Mouse (Mus musculus) myocyte (in vitro differentiated cells): ENCODE measurements at regions not wholly inside any gene's neighbourhood (a gene's known extent, or its start where the extent isn't known, plus 50 kb on each side); places are given as distances from the start of the nearest gene placed in this dataset.

ENCODE experiments used
- H3K27me3 ChIP-seq: one replicate; pipeline ENCODE4 v1.6.1; 2011; ENCODE audit not compliant: control insufficient read depth, insufficient read depth, insufficient read length
- H3K36me3 ChIP-seq: one replicate; pipeline ENCODE4 v1.6.1; 2011; ENCODE audit not compliant: control insufficient read depth, insufficient read depth
- H3K4me2 ChIP-seq: one replicate; pipeline ENCODE4 v1.6.1; 2011; ENCODE audit warnings: low read depth, control low read depth
- H3K4me3 ChIP-seq: one replicate; pipeline ENCODE4 v1.5.1; 2011; ENCODE audit warnings: mild to moderate bottlenecking, control low read depth, moderate library complexity
- H3K79me2 ChIP-seq: one replicate; pipeline ENCODE4 v1.6.1; 2011; ENCODE audit not compliant: control insufficient read depth, insufficient read depth
- H3ac ChIP-seq: one replicate; pipeline ENCODE4 v1.6.1; 2011; ENCODE audit not compliant: control insufficient read depth, insufficient read length
- CEBPB ChIP-seq: IDR thresholded peaks from 2 replicates; pipeline ENCODE4 v1.6.1; 2011; ENCODE audit warnings: mild to moderate bottlenecking, moderate library complexity; ENCODE audit not compliant: poor library complexity, insufficient read depth, severe bottlenecking
- E2F4 ChIP-seq: IDR thresholded peaks from one replicate; pipeline ENCODE4 v1.6.1; 2011; ENCODE audit warnings: mild to moderate bottlenecking, control low read depth, moderate library complexity; ENCODE audit not compliant: insufficient read depth
- MAX ChIP-seq: IDR thresholded peaks from one replicate; pipeline ENCODE4 v1.6.1; 2011; ENCODE audit warnings: low read depth, mild to moderate bottlenecking, control low read depth
- MYOD1 ChIP-seq, 3 experiments: IDR thresholded peaks; one replicate each; pipeline ENCODE4 v1.6.1; 2011; ENCODE audit warnings: control low read depth in 2 of 3, low read depth in 2 of 3, mild to moderate bottlenecking in 2 of 3, moderate library complexity in 1 of 3; ENCODE audit not compliant: insufficient read length in 2 of 3, control insufficient read depth in 1 of 3
- MYOG ChIP-seq, 3 experiments: IDR thresholded peaks; one replicate each; pipeline ENCODE4 v1.6.1; 2011; ENCODE audit warnings: control low read depth in 2 of 3, low read depth in 2 of 3, mild to moderate bottlenecking in 2 of 3; ENCODE audit not compliant: insufficient read length in 2 of 3, control insufficient read depth in 1 of 3, insufficient read depth in 1 of 3
- POLR2A ChIP-seq: IDR thresholded peaks from one replicate; pipeline ENCODE4 v1.6.1; 2011; ENCODE audit warnings: low read depth, mild to moderate bottlenecking, control low read depth, moderate library complexity; ENCODE audit not compliant: insufficient read length
- POLR2AphosphoS2 ChIP-seq: IDR thresholded peaks from one replicate; pipeline ENCODE4 v1.6.1; 2011; ENCODE audit warnings: low read depth, control low read depth; ENCODE audit not compliant: insufficient read length
- REST ChIP-seq: IDR thresholded peaks from one replicate; pipeline ENCODE4 v1.6.1; 2011; ENCODE audit warnings: mild to moderate bottlenecking, control low read depth, moderate library complexity; ENCODE audit not compliant: insufficient read depth, insufficient read length
- SRF ChIP-seq: IDR thresholded peaks from one replicate; pipeline ENCODE4 v1.6.1; 2011; ENCODE audit warnings: low read depth; ENCODE audit not compliant: control insufficient read depth, insufficient read length
- TCF12 ChIP-seq: IDR thresholded peaks from one replicate; pipeline ENCODE4 v1.6.1; 2011; ENCODE audit warnings: mild to moderate bottlenecking, control low read depth; ENCODE audit not compliant: poor library complexity, insufficient read depth, severe bottlenecking
- TCF3 ChIP-seq: IDR thresholded peaks from one replicate; pipeline ENCODE4 v1.6.1; 2011; ENCODE audit warnings: low read depth, control low read depth; ENCODE audit not compliant: insufficient read length
- USF1 ChIP-seq: IDR thresholded peaks from one replicate; pipeline ENCODE4 v1.6.1; 2011; ENCODE audit warnings: low read depth, mild to moderate bottlenecking, control low read depth, moderate library complexity

DNA sequence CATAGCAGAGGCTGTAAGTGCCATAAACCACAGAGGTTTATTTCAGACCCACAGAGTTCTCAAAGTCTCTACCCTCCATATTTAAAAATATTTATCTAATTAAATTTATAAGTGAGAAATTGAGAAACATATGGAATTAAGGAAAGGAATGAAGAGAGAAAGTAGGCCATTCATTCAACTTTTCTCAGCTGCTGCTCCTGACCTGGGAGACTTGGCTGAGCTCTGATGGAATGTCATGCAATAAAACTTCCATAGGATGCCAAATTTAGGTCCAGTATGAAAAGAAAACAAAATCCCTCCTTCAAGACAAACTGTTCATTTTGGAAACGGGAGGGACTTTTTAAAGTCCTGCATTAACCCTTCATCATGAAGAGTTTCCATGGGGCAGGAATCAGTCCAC, 379.3 kb upstream of the Tnp1 start:
- Histone ChIP-seq H3K4me2 (no peak overlapping the region), H3K79me2 (no peaks in the 10 kb centered on the region), H3K4me3 (no peak overlapping the region), H3K36me3 (no peaks in the 10 kb centered on the region), H3ac (no peak overlapping the region), H3K27me3 (no peaks in the 10 kb centered on the region)
- TF ChIP-seq USF1: no peak
- no peak for TF ChIP-seq POLR2A
- TF ChIP-seq MAX: no peak
- TF ChIP-seq MYOG (IDR thresholded peaks at IDR 0.05; ENCODE audit: control insufficient read depth in 1 of 3, insufficient read depth in 1 of 3, insufficient read length in 2 of 3, low read depth in 2 of 3): no peak
- TF ChIP-seq E2F4: no peak
- TF ChIP-seq TCF12: no peak
- no peak for TF ChIP-seq POLR2AphosphoS2
- no peak for TF ChIP-seq REST
- no peak for TF ChIP-seq CEBPB
- TF ChIP-seq SRF: no peak
- TF ChIP-seq TCF3: no peak
- TF ChIP-seq MYOD1 (IDR thresholded peaks at IDR 0.05; ENCODE audit: control insufficient read depth in 1 of 3, insufficient read length in 2 of 3, low read depth in 2 of 3): no peak

DNA sequence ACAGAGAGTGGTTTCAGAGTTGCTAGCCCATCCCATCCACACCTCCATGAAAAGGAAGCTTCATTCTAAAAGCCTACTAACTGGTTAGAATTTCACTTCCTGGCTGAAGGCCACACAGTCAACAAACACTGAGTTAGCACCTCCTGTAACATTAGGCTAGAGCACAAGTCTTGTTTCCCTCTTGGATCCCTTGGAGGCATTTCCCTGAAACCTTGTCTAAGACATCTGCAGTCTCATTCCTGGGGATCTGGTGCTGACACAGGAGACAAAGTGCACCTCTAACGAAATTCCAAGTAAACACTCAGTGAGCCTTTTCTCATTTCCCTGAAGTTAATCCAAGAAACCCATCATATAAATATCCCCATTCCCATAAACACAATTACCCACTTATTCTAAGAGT, 378.8 kb upstream of the Tnp1 start:
- H3K27me3 ChIP-seq: no peaks in the 10 kb centered on the region
- H3K36me3 ChIP-seq: no peaks in the 10 kb centered on the region
- H3ac ChIP-seq: no peak overlapping the region
- no peak for TF ChIP-seq TCF12
- TF ChIP-seq MYOD1 (IDR thresholded peaks at IDR 0.05; ENCODE audit: control insufficient read depth in 1 of 3, insufficient read length in 2 of 3, low read depth in 2 of 3): no peak
- no peak for TF ChIP-seq USF1
- TF ChIP-seq REST: no peak
- no peak for TF ChIP-seq E2F4
- no peak for TF ChIP-seq SRF
- no peak for TF ChIP-seq CEBPB
- TF ChIP-seq POLR2AphosphoS2: no peak
- no peak for TF ChIP-seq MYOG (IDR thresholded peaks at IDR 0.05; ENCODE audit: control insufficient read depth in 1 of 3, insufficient read depth in 1 of 3, insufficient read length in 2 of 3, low read depth in 2 of 3)
- no peak for TF ChIP-seq POLR2A
- TF ChIP-seq TCF3: no peak
- no peak for TF ChIP-seq MAX
- H3K4me2 ChIP-seq: no peak overlapping the region
- no peak overlapping the region for H3K4me3 ChIP-seq
- no peaks in the 10 kb centered on the region for H3K79me2 ChIP-seq

DNA sequence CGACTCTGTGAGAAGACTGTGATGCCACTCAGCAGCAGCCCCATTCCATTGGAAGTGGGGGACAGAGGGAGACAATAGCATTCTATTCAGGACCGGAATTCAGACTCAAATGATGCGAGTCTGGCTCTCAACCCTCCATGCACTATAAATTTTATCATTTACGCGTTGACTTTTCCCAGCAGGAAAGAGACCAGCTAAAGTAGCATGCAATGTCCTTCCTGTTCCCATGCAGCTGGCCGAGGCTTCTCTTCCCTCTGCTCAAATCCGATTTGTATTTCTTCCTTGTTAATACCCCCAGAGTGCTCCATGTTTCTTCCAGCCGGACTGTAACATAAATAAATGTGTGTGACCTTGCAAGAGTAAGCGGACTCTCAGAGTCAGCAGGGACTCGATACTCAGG, 376.4 kb upstream of the Tnp1 start:
- H3K36me3 ChIP-seq: no peaks in the 10 kb centered on the region
- H3K4me2 ChIP-seq: no peak overlapping the region
- H3K4me3 ChIP-seq: no peak overlapping the region
- H3ac ChIP-seq: no peak overlapping the region
- no peaks in the 10 kb centered on the region for H3K27me3 ChIP-seq
- TF ChIP-seq TCF3 (no peak), MAX (no peak), USF1 (no peak), E2F4 (no peak), POLR2A (no peak), SRF (no peak), REST (no peak), TCF12 (no peak), MYOD1 (IDR thresholded peaks at IDR 0.05; ENCODE audit: control insufficient read depth in 1 of 3, insufficient read length in 2 of 3, low read depth in 2 of 3) (no peak), MYOG (IDR thresholded peaks at IDR 0.05; ENCODE audit: control insufficient read depth in 1 of 3, insufficient read depth in 1 of 3, insufficient read length in 2 of 3, low read depth in 2 of 3) (no peak), CEBPB (no peak), POLR2AphosphoS2 (no peak)
- H3K79me2 ChIP-seq: no peaks in the 10 kb centered on the region

DNA sequence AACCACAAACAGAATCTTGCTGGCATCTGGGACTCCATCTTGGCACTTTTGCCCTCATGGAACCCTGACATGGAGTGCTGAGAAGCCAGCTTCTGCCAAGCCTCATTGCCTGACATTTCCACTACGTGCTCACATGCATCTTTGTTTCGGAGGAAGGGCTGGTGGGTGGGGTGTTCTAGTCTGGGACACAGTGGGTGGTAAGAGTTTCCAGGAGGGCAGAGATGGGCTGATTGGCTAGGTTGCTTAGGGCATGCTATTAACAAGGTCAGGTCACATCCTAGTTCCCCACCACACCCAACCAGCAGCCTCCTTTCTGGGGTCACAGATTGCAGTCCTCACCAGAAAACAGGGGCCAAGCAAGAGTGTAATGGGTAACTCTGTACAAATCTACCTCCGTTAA, 374.3 kb upstream of the Tnp1 start:
- no peak overlapping the region for H3ac ChIP-seq
- H3K27me3 ChIP-seq: no peaks in the 10 kb centered on the region
- H3K36me3 ChIP-seq: no peaks in the 10 kb centered on the region
- TF ChIP-seq CEBPB: no peak
- no peak for TF ChIP-seq SRF
- TF ChIP-seq USF1: no peak
- no peak for TF ChIP-seq TCF12
- no peak for TF ChIP-seq MYOG (IDR thresholded peaks at IDR 0.05; ENCODE audit: control insufficient read depth in 1 of 3, insufficient read depth in 1 of 3, insufficient read length in 2 of 3, low read depth in 2 of 3)
- TF ChIP-seq REST: no peak
- no peak for TF ChIP-seq E2F4
- no peak for TF ChIP-seq MAX
- TF ChIP-seq POLR2AphosphoS2: no peak
- TF ChIP-seq POLR2A: no peak
- no peak for TF ChIP-seq TCF3
- TF ChIP-seq MYOD1 (IDR thresholded peaks at IDR 0.05; ENCODE audit: control insufficient read depth in 1 of 3, insufficient read length in 2 of 3, low read depth in 2 of 3): no peak
- H3K79me2 ChIP-seq: no peaks in the 10 kb centered on the region
- H3K4me3 ChIP-seq: no peak overlapping the region
- no peak overlapping the region for H3K4me2 ChIP-seq
